Mouse (Mus musculus): ENCODE measurements around the gene Pom121. TPM values are rescaled to one million over a fixed set of nuclear protein-coding genes. Genes with fewer than 3 reads are reported as not detected.
A peak's percentile ranks its signal among the peaks of the same experiment; 100 is the strongest.

Pom121 gene
- polyA plus RNA-seq, 1 experiment from 2014 or later, result 11.8 TPM

DNA sequence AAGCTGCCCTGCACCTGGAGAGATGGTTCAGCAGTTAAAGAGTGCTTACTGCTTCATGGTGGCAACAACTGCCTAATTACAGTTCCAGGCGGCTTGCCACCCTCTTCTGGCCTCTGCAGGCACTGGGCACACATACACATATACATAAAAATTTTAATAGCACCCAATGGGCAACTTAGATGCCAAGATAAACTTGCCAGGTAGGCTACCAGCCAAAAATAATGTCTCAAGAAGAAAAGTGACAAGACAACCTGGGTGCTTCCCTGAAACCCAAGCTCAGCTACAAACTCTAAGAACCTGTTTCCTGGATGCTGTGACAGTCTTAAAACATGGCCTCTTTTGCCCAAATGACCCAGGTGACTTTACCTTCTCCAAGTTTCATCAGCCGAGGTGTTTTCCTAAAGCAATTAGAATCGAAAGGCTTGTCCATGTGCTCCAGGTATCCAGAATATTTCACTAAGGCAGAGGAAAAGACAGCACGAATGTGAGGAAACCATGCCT, 46.8 kb downstream of the Pom121 start:
- Histone ChIP-seq H3K9ac (ENCODE audit: low read depth, low read length) (no peak overlapping the region), H3K9me3 (replicated peaks; ENCODE audit: control insufficient read depth, low read length) (no peaks in the 10 kb centered on the region), H3K36me3 (ENCODE audit: control insufficient read depth, insufficient read depth, low read length) (no peaks in the 10 kb centered on the region), H3K4me3 (ENCODE audit: low read depth, low read length) (no peak overlapping the region), H3K4me2 (no peak overlapping the region), H3K27me3 (ENCODE audit: control insufficient read depth, insufficient read depth, low read length) (0 out of 2 replicates have a peak, but pooled peaks cover 2% of the 10 kb centered on the region), H3K27ac (ENCODE audit: low read depth, low read length) (no peak overlapping the region), H3K4me1 (ENCODE audit: control insufficient read depth, insufficient read depth, low read length) (no peaks in the 10 kb centered on the region)
- 65% methylated on average over 4 of the region's 4 CpGs for WGBS (ENCODE audit: insufficient replicate concordance)
- ATAC-seq (replicated peaks; ENCODE audit: insufficient number of reproducible peaks, low FRiP score, low TSS enrichment), result no peak

DNA sequence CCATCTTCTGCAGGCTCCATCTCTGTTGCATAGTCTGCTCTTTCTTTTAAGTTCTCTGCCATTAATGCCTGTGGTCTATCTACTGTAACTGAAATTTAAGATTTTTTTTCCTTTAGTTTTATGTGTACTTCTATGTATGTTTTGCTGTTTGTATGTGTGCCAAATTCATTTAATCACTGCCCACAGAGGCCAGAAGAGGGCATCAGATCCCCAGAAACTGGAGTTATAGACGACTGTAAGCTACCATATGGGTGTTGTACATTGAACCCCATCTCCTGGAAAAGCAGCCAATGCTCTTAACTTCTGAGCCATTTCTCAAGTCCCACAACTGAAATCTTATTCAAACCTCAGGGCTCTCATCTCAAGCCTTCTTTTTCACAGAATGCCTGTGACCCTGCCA, 47.9 kb downstream of the Pom121 start:
- H3K9ac ChIP-seq (ENCODE audit: low read depth, low read length), result no peak overlapping the region
- H3K4me2 ChIP-seq, result no peak overlapping the region
- 39% methylated on average over 1 of the region's 1 CpGs for WGBS (ENCODE audit: insufficient replicate concordance)
- H3K9me3 ChIP-seq (replicated peaks; ENCODE audit: control insufficient read depth, low read length), result no peaks in the 10 kb centered on the region
- no peaks in the 10 kb centered on the region for H3K27me3 ChIP-seq (ENCODE audit: control insufficient read depth, insufficient read depth, low read length)
- H3K4me3 ChIP-seq (ENCODE audit: low read depth, low read length), result no peak overlapping the region
- no peak for ATAC-seq (replicated peaks; ENCODE audit: insufficient number of reproducible peaks, low FRiP score, low TSS enrichment)
- no peaks in the 10 kb centered on the region for H3K4me1 ChIP-seq (ENCODE audit: control insufficient read depth, insufficient read depth, low read length)
- H3K36me3 ChIP-seq (ENCODE audit: control insufficient read depth, insufficient read depth, low read length), result no peaks in the 10 kb centered on the region
- no peak overlapping the region for H3K27ac ChIP-seq (ENCODE audit: low read depth, low read length)

DNA sequence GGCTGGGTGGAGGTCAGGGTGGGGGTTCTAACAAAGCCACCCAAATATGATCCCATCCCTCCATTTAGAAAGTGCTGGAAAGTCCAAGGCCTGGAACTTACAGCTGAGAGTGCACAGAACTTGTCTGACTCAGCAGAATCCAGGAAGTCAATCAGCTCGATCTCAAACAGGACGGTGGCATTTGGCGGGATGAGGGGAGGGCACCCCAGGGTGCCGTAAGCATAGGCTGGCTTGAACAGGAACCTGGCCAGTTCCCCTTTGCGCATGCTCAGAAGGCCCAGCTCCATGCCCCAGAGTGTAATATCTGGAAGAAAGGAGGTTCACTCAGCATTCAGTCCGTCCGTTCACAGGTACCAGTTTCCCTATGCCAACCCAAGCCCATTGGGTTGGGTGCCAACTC, 48.4 kb downstream of the Pom121 start:
- no peaks in the 10 kb centered on the region for H3K9me3 ChIP-seq (replicated peaks; ENCODE audit: control insufficient read depth, low read length)
- no peaks in the 10 kb centered on the region for H3K36me3 ChIP-seq (ENCODE audit: control insufficient read depth, insufficient read depth, low read length)
- H3K27me3 ChIP-seq (ENCODE audit: control insufficient read depth, insufficient read depth, low read length), result no peaks in the 10 kb centered on the region
- no peak overlapping the region for H3K4me2 ChIP-seq
- no peak for ATAC-seq (replicated peaks; ENCODE audit: insufficient number of reproducible peaks, low FRiP score, low TSS enrichment)
- no peak overlapping the region for H3K9ac ChIP-seq (ENCODE audit: low read depth, low read length)
- H3K27ac ChIP-seq (ENCODE audit: low read depth, low read length), result no peak overlapping the region
- no peaks in the 10 kb centered on the region for H3K4me1 ChIP-seq (ENCODE audit: control insufficient read depth, insufficient read depth, low read length)
- H3K4me3 ChIP-seq (ENCODE audit: low read depth, low read length), result no peak overlapping the region
- WGBS (ENCODE audit: insufficient replicate concordance), result 67% methylated on average over 7 of the region's 7 CpGs

DNA sequence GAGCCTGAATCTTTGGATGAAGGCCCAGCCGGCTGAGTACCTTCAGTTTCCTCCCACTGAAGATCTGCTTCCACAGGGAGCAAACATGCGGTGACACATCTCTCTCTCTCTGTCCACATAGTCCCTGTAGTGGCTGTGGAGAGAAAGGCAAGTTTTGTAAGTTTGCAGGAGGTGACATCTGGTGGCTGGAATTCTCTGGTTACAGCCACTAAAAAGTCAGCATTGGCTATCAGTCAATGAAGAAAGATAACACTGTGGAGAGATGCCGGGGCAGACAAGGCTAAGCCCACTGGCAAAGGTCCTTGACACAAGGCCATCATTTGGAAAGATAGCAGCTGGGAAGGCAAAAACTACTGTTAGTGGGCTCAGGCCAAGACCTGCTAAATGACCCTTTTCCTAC, 56.8 kb downstream of the Pom121 start:
- H3K4me1 ChIP-seq (ENCODE audit: control insufficient read depth, insufficient read depth, low read length), result no peaks in the 10 kb centered on the region
- H3K4me2 ChIP-seq, result no peak overlapping the region
- H3K36me3 ChIP-seq (ENCODE audit: control insufficient read depth, insufficient read depth, low read length), result no peaks in the 10 kb centered on the region
- H3K9me3 ChIP-seq (replicated peaks; ENCODE audit: control insufficient read depth, low read length), result no peaks in the 10 kb centered on the region
- H3K27ac ChIP-seq (ENCODE audit: low read depth, low read length), result no peak overlapping the region
- no peak overlapping the region for H3K4me3 ChIP-seq (ENCODE audit: low read depth, low read length)
- H3K9ac ChIP-seq (ENCODE audit: low read depth, low read length), result no peak overlapping the region
- ATAC-seq (replicated peaks; ENCODE audit: insufficient number of reproducible peaks, low FRiP score, low TSS enrichment), result no peak
- WGBS (ENCODE audit: insufficient replicate concordance), result 30% methylated on average over 3 of the region's 3 CpGs
- H3K27me3 ChIP-seq (ENCODE audit: control insufficient read depth, insufficient read depth, low read length), result no peaks in the 10 kb centered on the region

- no peak for ATAC-seq (replicated peaks; ENCODE audit: insufficient number of reproducible peaks, low FRiP score, low TSS enrichment)
- no peaks in the 10 kb centered on the region for H3K9me3 ChIP-seq (replicated peaks; ENCODE audit: control insufficient read depth, low read length)
- H3K4me2 ChIP-seq, result no peak overlapping the region
- no peaks in the 10 kb centered on the region for H3K36me3 ChIP-seq (ENCODE audit: control insufficient read depth, insufficient read depth, low read length)
- 74% methylated on average over 6 of the region's 6 CpGs for WGBS (ENCODE audit: insufficient replicate concordance)
- peaks cover 2% of the 10 kb centered on the region for H3K4me1 ChIP-seq (ENCODE audit: control insufficient read depth, insufficient read depth, low read length)
- no peak overlapping the region for H3K9ac ChIP-seq (ENCODE audit: low read depth, low read length)
- no peaks in the 10 kb centered on the region for H3K27me3 ChIP-seq (ENCODE audit: control insufficient read depth, insufficient read depth, low read length)
- H3K27ac ChIP-seq (ENCODE audit: low read depth, low read length), result no peak overlapping the region
- no peak overlapping the region for H3K4me3 ChIP-seq (ENCODE audit: low read depth, low read length)
Observed at GRCm38 (mm10) chr5:135331161-135331560, 63.2 kb downstream of the Pom121 start.

DNA sequence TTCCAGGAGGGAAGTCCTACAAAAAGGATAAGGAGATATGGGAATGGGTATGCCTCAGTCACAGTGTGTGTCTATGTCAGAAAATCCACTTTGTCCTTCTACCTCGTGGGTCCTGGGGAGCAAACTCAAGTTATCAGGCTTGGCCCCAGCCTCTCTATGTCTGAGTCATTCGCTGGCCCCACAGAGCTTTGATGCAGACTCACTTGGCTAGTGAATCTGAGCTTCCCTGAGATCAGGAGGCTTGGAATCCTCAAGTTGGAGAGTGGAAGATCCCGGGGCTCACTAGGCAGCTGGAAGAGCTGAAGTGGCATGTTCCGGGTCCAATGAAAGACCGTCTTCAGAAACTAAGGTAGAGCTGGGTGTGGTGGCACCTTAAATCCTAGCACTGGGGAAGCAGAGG, 64.1 kb downstream of the Pom121 start:
- Histone ChIP-seq H3K4me1 (ENCODE audit: control insufficient read depth, insufficient read depth, low read length) (peaks cover 4% of the 10 kb centered on the region), H3K9ac (ENCODE audit: low read depth, low read length) (no peak overlapping the region), H3K4me2 (no peak overlapping the region), H3K27ac (ENCODE audit: low read depth, low read length) (no peak overlapping the region), H3K27me3 (ENCODE audit: control insufficient read depth, insufficient read depth, low read length) (no peaks in the 10 kb centered on the region), H3K36me3 (ENCODE audit: control insufficient read depth, insufficient read depth, low read length) (no peaks in the 10 kb centered on the region), H3K4me3 (ENCODE audit: low read depth, low read length) (no peak overlapping the region), H3K9me3 (replicated peaks; ENCODE audit: control insufficient read depth, low read length) (no peaks in the 10 kb centered on the region)
- WGBS (ENCODE audit: insufficient replicate concordance), result 80% methylated on average over 5 of the region's 5 CpGs
- no peak for ATAC-seq (replicated peaks; ENCODE audit: insufficient number of reproducible peaks, low FRiP score, low TSS enrichment)

DNA sequence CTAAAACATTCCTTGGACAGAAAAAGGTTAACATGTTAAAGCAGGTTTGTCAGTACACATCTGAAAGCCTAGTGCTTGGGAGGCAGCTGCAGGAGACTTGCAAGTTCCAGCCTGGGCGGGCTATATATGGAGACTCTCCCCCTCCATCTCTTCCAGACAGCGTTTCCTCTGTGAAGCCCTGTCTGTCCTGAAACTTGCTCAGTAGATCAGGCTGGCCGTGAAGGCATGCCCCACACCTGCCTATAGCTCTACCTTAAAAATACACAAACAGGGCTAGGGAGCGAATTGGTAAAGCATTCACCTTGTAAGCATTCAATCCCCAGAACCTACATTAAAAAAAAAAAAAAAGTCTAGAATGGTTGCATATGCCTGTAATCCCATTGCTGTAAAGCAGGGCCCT, 64.9 kb downstream of the Pom121 start:
- Histone ChIP-seq H3K9ac (ENCODE audit: low read depth, low read length) (no peak overlapping the region), H3K9me3 (replicated peaks; ENCODE audit: control insufficient read depth, low read length) (no peaks in the 10 kb centered on the region), H3K27me3 (ENCODE audit: control insufficient read depth, insufficient read depth, low read length) (no peaks in the 10 kb centered on the region), H3K36me3 (ENCODE audit: control insufficient read depth, insufficient read depth, low read length) (no peaks in the 10 kb centered on the region), H3K4me1 (ENCODE audit: control insufficient read depth, insufficient read depth, low read length) (peaks cover 4% of the 10 kb centered on the region), H3K27ac (ENCODE audit: low read depth, low read length) (no peak overlapping the region), H3K4me3 (ENCODE audit: low read depth, low read length) (no peak overlapping the region), H3K4me2 (no peak overlapping the region)
- no peak for ATAC-seq (replicated peaks; ENCODE audit: insufficient number of reproducible peaks, low FRiP score, low TSS enrichment)
- 68% methylated on average over 4 of the region's 4 CpGs for WGBS (ENCODE audit: insufficient replicate concordance)

Small RNAs within 50 kb of the gene (microRNA-seq; reads per million reads assigned to microRNA genes)
- 1.1 reads per million, percentile 15 among the genes with 10 or more reads in this experiment for gene Mir7033 (ENCODE audit: borderline number of aligned reads)

Other genes starting within 250 kb of the Pom121 start
- 20.0 and 21.3 TPM in 2 replicates for gene Tbl2, start 244.9 kb downstream of the Pom121 start, polyA plus RNA-seq (2014; fragmentation: Nextera tagmentation; extraction: Ambion mirVana)
- gene Bcl7b, start 226.3 kb downstream of the Pom121 start, polyA plus RNA-seq (2014; fragmentation: Nextera tagmentation; extraction: Ambion mirVana), result 32.3 and 35.2 TPM in 2 replicates
- 28.9 and 45.4 TPM in 2 replicates for gene Baz1b, start 207.3 kb downstream of the Pom121 start, polyA plus RNA-seq (2014; fragmentation: Nextera tagmentation; extraction: Ambion mirVana)
- 3.6 and 4.9 TPM in 2 replicates for gene Fzd9, start 143.3 kb downstream of the Pom121 start, polyA plus RNA-seq (2014; fragmentation: Nextera tagmentation; extraction: Ambion mirVana)
- gene Fkbp6, start 44.5 kb downstream of the Pom121 start, polyA plus RNA-seq (2014; fragmentation: Nextera tagmentation; extraction: Ambion mirVana), result 0.46 TPM in 1 of 2 replicates, not detected in the other
- gene Trim50, start 41.3 kb downstream of the Pom121 start, polyA plus RNA-seq (2014; fragmentation: Nextera tagmentation; extraction: Ambion mirVana), result not detected in 2 replicates
- gene Nsun5, start 24.6 kb downstream of the Pom121 start, polyA plus RNA-seq (2014; fragmentation: Nextera tagmentation; extraction: Ambion mirVana), result 15.9 and 16.0 TPM in 2 replicates
- 33.2 and 37.6 TPM in 2 replicates for gene Hip1, start 150.6 kb upstream of the Pom121 start, polyA plus RNA-seq (2014; fragmentation: Nextera tagmentation; extraction: Ambion mirVana)
- gene Ccl26, start 169.0 kb upstream of the Pom121 start, polyA plus RNA-seq (2014; fragmentation: Nextera tagmentation; extraction: Ambion mirVana), result not detected in 2 replicates
- gene Ccl24, start 178.5 kb upstream of the Pom121 start, polyA plus RNA-seq (2014; fragmentation: Nextera tagmentation; extraction: Ambion mirVana), result 0.93 TPM in 1 of 2 replicates, not detected in the other
- 33.1 and 44.9 TPM in 2 replicates for gene Rhbdd2, start 238.1 kb upstream of the Pom121 start, polyA plus RNA-seq (2014; fragmentation: Nextera tagmentation; extraction: Ambion mirVana)

Data from heart, embryonic 11.5 days (tissue).